Mouse (Mus musculus) spleen, adult 2 months (tissue): ENCODE measurements around the gene Mob1b. TPM values are rescaled to one million over a fixed set of nuclear protein-coding genes. Genes with fewer than 3 reads are reported as not detected.

ENCODE experiments used
- DNase-seq, 2 experiments: peaks; one replicate each; pipeline versions ENCODE4 v3.0.0 to v3.0.0-alpha.2; 2012 to 2021; ENCODE audit warnings: low spot score in 2 of 2, low read depth in 1 of 2
- H3K27ac ChIP-seq: fragments of 200-500 bp; 2 replicates; pipeline ENCODE4 v1.5.1; 2012; ENCODE audit warnings: low read length, inconsistent platforms; ENCODE audit not compliant: insufficient read depth
- H3K27me3 ChIP-seq: fragments of 200-500 bp; 2 replicates; pipeline ENCODE4 v1.6.1; 2012; ENCODE audit warnings: mild to moderate bottlenecking, moderate library complexity, low read length, inconsistent platforms; ENCODE audit not compliant: control insufficient read depth, insufficient read depth
- H3K36me3 ChIP-seq: fragments of 200-500 bp; 2 replicates; pipeline ENCODE4 v1.6.1; 2012; ENCODE audit warnings: mild to moderate bottlenecking, low read length, inconsistent platforms; ENCODE audit not compliant: control insufficient read depth, insufficient read depth
- H3K4me1 ChIP-seq: fragments of 200-500 bp; 2 replicates; pipeline ENCODE4 v1.6.1; 2011; ENCODE audit warnings: inconsistent platforms; ENCODE audit not compliant: control insufficient read depth, insufficient read depth, insufficient read length
- H3K4me3 ChIP-seq: fragments of 200-500 bp; 2 replicates; pipeline ENCODE4 v1.5.1; 2011; ENCODE audit warnings: mild to moderate bottlenecking, inconsistent platforms; ENCODE audit not compliant: insufficient read depth, insufficient read length; ENCODE audit errors: extremely low read depth
- CTCF ChIP-seq: fragments of 200-500 bp; IDR thresholded peaks from 2 replicates; pipeline ENCODE4 v1.5.1; 2011; ENCODE audit warnings: mild to moderate bottlenecking, inconsistent platforms; ENCODE audit not compliant: insufficient read depth, insufficient read length, insufficient replicate concordance; ENCODE audit errors: extremely low read depth
- POLR2A ChIP-seq: fragments of 200-500 bp; IDR thresholded peaks from 2 replicates; pipeline ENCODE4 v1.6.1; 2011; ENCODE audit warnings: low read depth, low read length, inconsistent platforms
- WGBS: fragments of 180-500 bp; shearing (Covaris S2); methylation state at CpG from one replicate; pipeline ENCODE4 v1.1.7; 2018; 5-methylcytosine and 5-hydroxymethylcytosine counted together
- polyA plus RNA-seq: library from polyadenylated mRNA; depleted of rRNA; stranded (reverse); fragments of >200 nt; gene quantifications from 2 replicates; pipeline ENCODE4 v1.2.3, GENCODE M21; 2012

Gene Mob1b
- polyA plus RNA-seq, 1 experiment, result 1.1 TPM

GRCm38 (mm10) chr5:88683706-88684105 is 36.9 kb upstream of the Mob1b start:
- Histone ChIP-seq H3K4me3 (no peak overlapping the region), H3K27me3 (peaks cover 3% of the 10 kb centered on the region; the same call in 1 of the 2 replicates), H3K4me1 (no peaks in the 10 kb centered on the region), H3K36me3 (no peaks in the 10 kb centered on the region), H3K27ac (no peak overlapping the region)
- 83% methylated on average over 9 of the region's 9 CpGs for WGBS
- no peak for DNase-seq
- TF ChIP-seq CTCF (no peak), POLR2A (no peak)

GRCm38 (mm10) chr5:88684226-88684625 is 36.4 kb upstream of the Mob1b start:
- no peak overlapping the region for H3K4me3 ChIP-seq
- WGBS, result 37% methylated on average over 3 of the region's 3 CpGs
- H3K27me3 ChIP-seq, result peaks cover 3% of the 10 kb centered on the region; the same call in 1 of the 2 replicates
- no peaks in the 10 kb centered on the region for H3K36me3 ChIP-seq
- TF ChIP-seq POLR2A (no peak), CTCF (no peak)
- H3K4me1 ChIP-seq, result no peaks in the 10 kb centered on the region
- no peak overlapping the region for H3K27ac ChIP-seq
- DNase-seq, result no peak

GRCm38 (mm10) chr5:88685306-88685705 is 35.3 kb upstream of the Mob1b start:
- no peaks in the 10 kb centered on the region for H3K4me1 ChIP-seq
- 31% methylated on average over 6 of the region's 6 CpGs for WGBS

GRCm38 (mm10) chr5:88685745-88686299 is 34.8 kb upstream of the Mob1b start:
- WGBS, result 65% methylated on average over 6 of the region's 6 CpGs
- Histone ChIP-seq H3K27ac (no peak overlapping the region), H3K27me3 (peaks cover 3% of the 10 kb centered on the region; the same call in 1 of the 2 replicates), H3K36me3 (no peaks in the 10 kb centered on the region), H3K4me1 (no peaks in the 10 kb centered on the region), H3K4me3 (no peak overlapping the region)
- no peak for DNase-seq
- no peak for TF ChIP-seq POLR2A

More at GRCm38 (mm10) chr5:88685306-88685705, 35.3 kb upstream of the Mob1b start:
- Histone ChIP-seq H3K36me3 (no peaks in the 10 kb centered on the region), H3K27ac (no peak overlapping the region), H3K4me3 (no peak overlapping the region), H3K27me3 (peaks cover 3% of the 10 kb centered on the region; the same call in 1 of the 2 replicates)
- TF ChIP-seq POLR2A, result no peak
- TF ChIP-seq CTCF, result no peak
- DNase-seq, result no peak

GRCm38 (mm10) chr5:88687996-88688406 is 32.7 kb upstream of the Mob1b start:
- peaks cover 3% of the 10 kb centered on the region; the same call in 1 of the 2 replicates for H3K27me3 ChIP-seq
- no peak overlapping the region for H3K4me3 ChIP-seq
- WGBS, result 75% methylated on average over 8 of the region's 8 CpGs
- no peak for DNase-seq
- no peak overlapping the region for H3K27ac ChIP-seq
- TF ChIP-seq POLR2A, result no peak
- TF ChIP-seq CTCF, result no peak
- no peaks in the 10 kb centered on the region for H3K4me1 ChIP-seq
- H3K36me3 ChIP-seq, result no peaks in the 10 kb centered on the region

GRCm38 (mm10) chr5:88688583-88689187 is 32.0 kb upstream of the Mob1b start:
- Histone ChIP-seq H3K27ac (no peak overlapping the region), H3K4me1 (no peaks in the 10 kb centered on the region), H3K36me3 (no peaks in the 10 kb centered on the region), H3K4me3 (no peak overlapping the region), H3K27me3 (peaks cover 2% of the 10 kb centered on the region; the same call in 1 of the 2 replicates)
- no peak for DNase-seq
- 89% methylated on average over 15 of the region's 15 CpGs for WGBS
- no peak for TF ChIP-seq CTCF
- no peak for TF ChIP-seq POLR2A
